ENCODE assay signal across 9 mouse cellular contexts in the genomic region with DNA sequence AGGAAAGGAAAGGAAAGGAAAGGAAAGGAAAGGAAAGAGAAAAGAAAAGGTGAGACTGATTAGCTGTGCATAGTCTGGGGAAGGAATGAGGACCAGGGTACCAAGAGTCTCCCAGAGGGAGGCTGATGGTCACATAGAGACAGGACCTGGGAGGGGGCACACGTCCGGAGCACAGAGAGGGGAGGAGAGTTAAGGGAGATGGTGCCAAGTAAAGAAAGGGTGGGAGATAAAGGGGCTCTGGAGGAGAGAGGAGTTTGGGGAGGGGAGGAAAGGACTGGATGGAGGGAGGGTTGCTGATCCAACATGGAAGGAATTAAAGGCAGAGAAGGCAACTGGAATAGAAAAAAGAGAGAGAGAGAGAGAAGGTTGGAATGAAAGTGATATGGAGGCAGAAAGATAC. TPM values are rescaled to one million over a fixed set of nuclear protein-coding genes. Genes with fewer than 3 reads are reported as not detected.
A peak's percentile ranks its signal among the peaks of the same experiment; 100 is the strongest.
DNase-seq lines count a peak whose midpoint lies in the region; ATAC-seq and TF ChIP-seq lines count a peak whose summit lies in the region.
"Had no signal": no experiment of that assay in that cellular context is flagged by ENCODE, and none has a peak within 500 bp of the region (broad histone marks: within the 10 kb centered on the region; RNA-seq: fewer than 3 reads in every experiment).

No protein-coding gene starts in this region.

- no peak overlapping the region for H3K4me2 ChIP-seq in lung, postnatal 0 days (replicated peaks; ENCODE audit: low read depth, low read length)
- H3K4me2 ChIP-seq in limb, embryonic 14.5 days (replicated peaks; ENCODE audit: low read depth, low read length, severe bottlenecking), result peak overlapping the region; percentile 83
- peak overlapping the region; percentile 75 for H3K4me2 ChIP-seq in stomach, postnatal 0 days (replicated peaks; ENCODE audit: low read depth)

- peaks cover 20% of the 10 kb centered on the region; the same call in 1 of the 2 replicates for H3K4me1 ChIP-seq in lung, postnatal 0 days (ENCODE audit: insufficient read depth, low read depth, low read length)
- peaks cover 35% of the 10 kb centered on the region for H3K4me1 ChIP-seq in limb, embryonic 14.5 days (ENCODE audit: control insufficient read depth, insufficient read depth, low read length)
- no peaks in the 10 kb centered on the region for H3K4me1 ChIP-seq in stomach, postnatal 0 days (replicated peaks; ENCODE audit: control insufficient read depth, insufficient read depth)

- DNase-seq in embryo, embryonic 10.5 days (ENCODE audit: low spot score), result peak; percentile 23
- no peak for DNase-seq in embryo, embryonic 11 days
- no peak for DNase-seq in lung, postnatal 0 days (ENCODE audit: low spot score)
- DNase-seq in lung, adult 18-20 months, result no peak
- no peak for DNase-seq in limb, embryonic 14.5 days (ENCODE audit: low spot score)
- no peak for DNase-seq in stomach, postnatal 0 days (ENCODE audit: low spot score)
- no peak for DNase-seq in thymus, postnatal 25 days
- DNase-seq: lung, adult 2 months had no signal

- TF ChIP-seq CTCF in lung, postnatal 0 days (IDR thresholded peaks at IDR 0.05), result no peak
- TF ChIP-seq CTCF in stomach, postnatal 0 days (IDR thresholded peaks at IDR 0.05; ENCODE audit: low read depth), result no peak

- no peak for ATAC-seq in lung, postnatal 0 days
- ATAC-seq in limb, embryonic 14.5 days (ENCODE audit: low FRiP score, low read depth), result no peak
- ATAC-seq in stomach, postnatal 0 days (ENCODE audit: low FRiP score, low TSS enrichment), result no peak
- ATAC-seq in erythroblast, adult 5-6 weeks (replicated peaks; ENCODE audit: low FRiP score, poor library complexity, severe bottlenecking), result no peak

- 0 out of 2 replicates have a peak overlapping the region, but pooled peaks have one; percentile 96 for H3K27ac ChIP-seq in lung, postnatal 0 days (ENCODE audit: low read length)
- H3K27ac ChIP-seq in limb, embryonic 14.5 days (replicated peaks; ENCODE audit: low read depth, low read length), result peak overlapping the region; percentile 90; the same call in 1 of the 2 replicates
- peak overlapping the region; percentile 98 for H3K27ac ChIP-seq in stomach, postnatal 0 days (replicated peaks)

- H3K9me3 ChIP-seq in lung, postnatal 0 days (ENCODE audit: low read length), result no peaks in the 10 kb centered on the region
- no peaks in the 10 kb centered on the region for H3K9me3 ChIP-seq in limb, embryonic 14.5 days (ENCODE audit: control insufficient read depth, low read length)
- no peaks in the 10 kb centered on the region for H3K9me3 ChIP-seq in stomach, postnatal 0 days (ENCODE audit: control insufficient read depth, low read length)

- H3K27me3 ChIP-seq in lung, postnatal 0 days (replicated peaks; ENCODE audit: insufficient read depth, low read length), result no peaks in the 10 kb centered on the region
- H3K27me3 ChIP-seq in limb, embryonic 14.5 days (ENCODE audit: control insufficient read depth, insufficient read depth, low read length), result no peaks in the 10 kb centered on the region; the same call in 1 of the 2 replicates
- H3K27me3 ChIP-seq in stomach, postnatal 0 days (ENCODE audit: control insufficient read depth, insufficient read depth, low read length), result no peaks in the 10 kb centered on the region

- WGBS in lung, postnatal 0 days, result 26% methylated on average over 2 of the region's 2 CpGs
- 18% methylated on average over 2 of the region's 2 CpGs for WGBS in limb, embryonic 14.5 days
- 25% methylated on average over 2 of the region's 2 CpGs for WGBS in stomach, postnatal 0 days

- no peak overlapping the region for H3K4me3 ChIP-seq in lung, postnatal 0 days (ENCODE audit: low read depth, low read length)
- peak overlapping the region; percentile 68; the same call in 1 of the 2 replicates for H3K4me3 ChIP-seq in limb, embryonic 14.5 days (replicated peaks; ENCODE audit: low read length)
- no peak overlapping the region for H3K4me3 ChIP-seq in stomach, postnatal 0 days (ENCODE audit: low read depth, low read length)

- TF ChIP-seq POLR2A in limb, embryonic 14.5 days (IDR thresholded peaks at IDR 0.05; ENCODE audit: borderline replicate concordance, extremely low read depth, insufficient read depth, insufficient read length), result no peak

- H3K36me3 ChIP-seq in lung, postnatal 0 days (ENCODE audit: insufficient read depth, low read length), result no peaks in the 10 kb centered on the region
- H3K36me3 ChIP-seq in limb, embryonic 14.5 days (ENCODE audit: control insufficient read depth, insufficient read depth, low read length), result no peaks in the 10 kb centered on the region
- H3K36me3 ChIP-seq in stomach, postnatal 0 days (ENCODE audit: control insufficient read depth, insufficient read depth, low read length), result no peaks in the 10 kb centered on the region

- no peak for TF ChIP-seq EP300 in lung, postnatal 0 days (IDR thresholded peaks at IDR 0.05)
- TF ChIP-seq EP300 in stomach, postnatal 0 days (optimal IDR thresholded peaks at IDR 0.05), result no peak

- no peak overlapping the region for H3K9ac ChIP-seq in lung, postnatal 0 days (replicated peaks; ENCODE audit: low read depth)
- no peak overlapping the region for H3K9ac ChIP-seq in limb, embryonic 14.5 days (ENCODE audit: low read depth, low read length, severe bottlenecking)
- H3K9ac ChIP-seq in stomach, postnatal 0 days (ENCODE audit: low read length), result no peak overlapping the region

RNA-seq across cellular contexts. Expression of gene Ddr1, which starts 1.4 kb away (rescaled TPM):
- 64.2 and 79.3 TPM in 2 replicates for polyA plus RNA-seq in lung, postnatal 0 days (2015; fragmentation: Nextera tagmentation; extraction: Ambion mirVana)
- polyA plus RNA-seq in limb, embryonic 14.5 days (2012; rRNA removed), result 49.4 and 60.1 TPM in 2 replicates
- polyA plus RNA-seq in limb, embryonic 14.5 days (2014; fragmentation: Nextera tagmentation; extraction: Ambion mirVana), result 56.7 and 58.2 TPM in 2 replicates
- polyA plus RNA-seq in stomach, postnatal 0 days (2015; fragmentation: Nextera tagmentation; extraction: Ambion mirVana), result 50.8 TPM in 2 replicates
- 0.21 TPM in 1 of 2 replicates, not detected in the other for total RNA-seq in erythroblast, adult 5-6 weeks (2015; ENCODE audit: low replicate concordance)
- total RNA-seq in erythroblast, adult 5-6 weeks (2017; ENCODE audit: low replicate concordance), result not detected in 2 replicates

RNA-seq across cellular contexts. Expression of gene Gtf2h4, which starts 29.5 kb away (rescaled TPM):
- 19.2 and 21.4 TPM in 2 replicates for polyA plus RNA-seq in lung, postnatal 0 days (2015; fragmentation: Nextera tagmentation; extraction: Ambion mirVana)
- 43.0 and 52.0 TPM in 2 replicates for polyA plus RNA-seq in limb, embryonic 14.5 days (2012; rRNA removed)
- polyA plus RNA-seq in limb, embryonic 14.5 days (2014; fragmentation: Nextera tagmentation; extraction: Ambion mirVana), result 40.7 and 44.9 TPM in 2 replicates
- 20.7 and 20.8 TPM in 2 replicates for polyA plus RNA-seq in stomach, postnatal 0 days (2015; fragmentation: Nextera tagmentation; extraction: Ambion mirVana)
- total RNA-seq in erythroblast, adult 5-6 weeks (2015; ENCODE audit: low replicate concordance), result 3.3 and 5.6 TPM in 2 replicates
- total RNA-seq in erythroblast, adult 5-6 weeks (2017; ENCODE audit: low replicate concordance), result 2.6 and 9.8 TPM in 2 replicates

RNA-seq across cellular contexts. Expression of gene Vars2, which starts 35.7 kb away (rescaled TPM):
- polyA plus RNA-seq in lung, postnatal 0 days (2015; fragmentation: Nextera tagmentation; extraction: Ambion mirVana), result 11.4 and 15.2 TPM in 2 replicates
- polyA plus RNA-seq in limb, embryonic 14.5 days (2012; rRNA removed), result 35.4 and 47.8 TPM in 2 replicates
- 14.8 and 18.7 TPM in 2 replicates for polyA plus RNA-seq in limb, embryonic 14.5 days (2014; fragmentation: Nextera tagmentation; extraction: Ambion mirVana)
- 10.3 and 10.6 TPM in 2 replicates for polyA plus RNA-seq in stomach, postnatal 0 days (2015; fragmentation: Nextera tagmentation; extraction: Ambion mirVana)
- total RNA-seq in erythroblast, adult 5-6 weeks (2015; ENCODE audit: low replicate concordance), result 1.9 and 2.9 TPM in 2 replicates
- 2.1 and 11.0 TPM in 2 replicates for total RNA-seq in erythroblast, adult 5-6 weeks (2017; ENCODE audit: low replicate concordance)

RNA-seq across cellular contexts. Expression of gene Mucl3, which starts 59.6 kb away (rescaled TPM):
- polyA plus RNA-seq in lung, postnatal 0 days (2015; fragmentation: Nextera tagmentation; extraction: Ambion mirVana), result 1.1 and 1.7 TPM in 2 replicates
- 0.13 and 0.30 TPM in 2 replicates for polyA plus RNA-seq in limb, embryonic 14.5 days (2012; rRNA removed)
- polyA plus RNA-seq in limb, embryonic 14.5 days (2014; fragmentation: Nextera tagmentation; extraction: Ambion mirVana), result 0.22 TPM in 1 of 2 replicates, not detected in the other
- polyA plus RNA-seq in stomach, postnatal 0 days (2015; fragmentation: Nextera tagmentation; extraction: Ambion mirVana), result 768 and 930 TPM in 2 replicates
- total RNA-seq in erythroblast, adult 5-6 weeks (2015; ENCODE audit: low replicate concordance), result not detected in 2 replicates
- total RNA-seq in erythroblast, adult 5-6 weeks (2017; ENCODE audit: low replicate concordance), result 0.17 TPM in 1 of 2 replicates, not detected in the other
